Mouse (Mus musculus) ES-E14 (cell line): ENCODE measurements at regions not wholly inside any gene's neighbourhood (a gene's known extent, or its start where the extent isn't known, plus 50 kb on each side); places are given as distances from the start of the nearest gene placed in this dataset.

Experiments used
- HCFC1 ChIP-seq: IDR thresholded peaks from 2 replicates; pipeline ENCODE4 v1.6.1; 2012; ENCODE audit warnings: low read length, inconsistent platforms, borderline replicate concordance; ENCODE audit not compliant: insufficient read depth
- MAFK ChIP-seq: IDR thresholded peaks from 2 replicates; pipeline ENCODE4 v1.6.1; 2014; ENCODE audit warnings: mild to moderate bottlenecking, low read depth, low read length, inconsistent platforms; ENCODE audit not compliant: insufficient read depth
- ZC3H11A ChIP-seq: IDR thresholded peaks from 2 replicates; pipeline ENCODE4 v1.6.1; 2012; ENCODE audit warnings: low read depth, mild to moderate bottlenecking, inconsistent platforms, low read length, borderline replicate concordance

DNA sequence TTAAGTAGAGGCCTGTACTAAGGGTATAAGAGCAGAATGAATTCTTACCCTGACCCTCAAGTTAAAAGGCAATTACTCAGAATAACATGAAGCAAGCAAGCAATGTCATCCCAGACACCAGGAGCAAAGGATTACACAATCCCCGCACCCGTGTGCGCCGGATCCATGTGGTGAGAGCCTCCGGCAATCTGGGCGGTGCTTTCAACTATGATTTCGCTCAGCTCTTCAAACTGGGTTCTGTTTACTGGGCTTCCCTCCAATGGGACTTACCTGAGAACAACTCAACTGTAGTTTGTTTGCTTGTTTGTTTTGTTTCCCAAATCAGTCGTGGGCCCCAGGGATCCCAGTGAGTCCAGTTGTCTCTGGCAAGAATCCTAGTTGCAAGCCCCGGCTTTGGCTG is 133.8 kb upstream of the Man2a1 start:
- TF ChIP-seq MAFK (no peak), ZC3H11A (no peak), HCFC1 (no peak)
